Mouse (Mus musculus): ENCODE measurements at regions not wholly inside any gene's neighbourhood (a gene's known extent, or its start where the extent isn't known, plus 50 kb on each side); places are given as distances from the start of the nearest gene placed in this dataset.
"Not testable (repeated sequence)": the region's sequence is repeated elsewhere in the genome, so short reads cannot be mapped to it uniquely, and the experiment has no call there.

- Histone ChIP-seq H3K36me3 (no peaks in the 10 kb centered on the region), H3K4me3 (no peak overlapping the region), H3K27me3 (no peaks in the 10 kb centered on the region), H3K4me1 (replicated peaks) (no peaks in the 10 kb centered on the region), H3K4me2 (no peak overlapping the region), H3K9ac (no peak overlapping the region), H3K9me3 (no peaks in the 10 kb centered on the region), H3K27ac (replicated peaks) (no peak overlapping the region)
- 78% methylated on average over 6 of the region's 6 CpGs for WGBS
- ATAC-seq (ENCODE audit: low FRiP score, low read depth): no peak
These were observed 57.9 kb downstream of the Llph start for GRCm38 (mm10) chr10:120284785-120285184.

DNA sequence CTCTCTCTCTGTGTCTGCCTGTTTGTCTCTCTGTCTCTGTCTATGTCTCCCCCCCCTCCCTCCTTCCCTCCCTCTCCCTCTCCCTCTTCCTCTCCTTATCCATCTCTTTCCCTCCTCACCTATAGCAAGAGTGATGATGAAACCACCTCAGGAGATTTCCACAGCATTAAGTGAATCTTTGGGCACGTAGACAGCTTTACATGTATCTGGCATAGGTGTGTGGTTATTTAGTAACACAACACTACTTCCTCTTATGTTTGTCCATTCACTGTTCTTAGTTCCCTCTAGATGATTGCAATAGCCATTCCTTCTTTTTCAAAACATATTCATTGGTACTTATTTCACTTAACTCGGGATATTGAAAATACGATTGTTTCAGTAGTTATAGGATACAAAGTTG, 65.0 kb downstream of the Llph start:
- H3K27me3 ChIP-seq: no peaks in the 10 kb centered on the region
- no peaks in the 10 kb centered on the region for H3K4me1 ChIP-seq (replicated peaks)
- H3K9ac ChIP-seq: no peak overlapping the region
- H3K4me3 ChIP-seq: no peak overlapping the region
- no peak overlapping the region for H3K4me2 ChIP-seq
- 96% methylated on average over 3 of the region's 3 CpGs for WGBS
- no peaks in the 10 kb centered on the region for H3K9me3 ChIP-seq
- H3K36me3 ChIP-seq: no peaks in the 10 kb centered on the region
- no peak overlapping the region for H3K27ac ChIP-seq (replicated peaks)
- no peak for ATAC-seq (ENCODE audit: low FRiP score, low read depth)

DNA sequence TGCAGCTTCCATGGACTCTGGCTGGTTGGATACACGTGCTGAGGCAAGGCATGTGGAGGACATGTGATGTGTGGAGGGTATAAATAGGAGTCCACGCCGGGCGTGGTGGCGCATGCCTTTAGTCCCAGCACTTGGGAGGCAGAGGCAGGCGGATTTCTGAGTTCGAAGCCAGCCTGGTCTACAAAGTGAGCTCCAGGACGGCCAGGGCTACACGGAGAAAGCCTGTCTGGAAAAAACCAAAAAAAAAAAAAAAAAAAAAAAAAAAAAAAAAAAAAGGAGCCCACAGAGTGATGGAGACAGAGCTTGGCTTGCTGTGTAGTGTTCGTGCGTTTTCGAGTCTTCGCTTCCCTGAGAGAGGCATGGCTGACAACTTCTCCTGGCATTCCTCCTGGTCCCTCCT, 66.5 kb downstream of the Llph start:
- not testable (repeated sequence) for H3K4me3 ChIP-seq; H3K4me2 ChIP-seq; H3K36me3 ChIP-seq; H3K9me3 ChIP-seq; H3K27me3 ChIP-seq; H3K4me1 ChIP-seq (replicated peaks); H3K9ac ChIP-seq; H3K27ac ChIP-seq (replicated peaks); ATAC-seq (ENCODE audit: low FRiP score, low read depth)
- WGBS: 96% methylated on average over 13 of the region's 13 CpGs

- H3K36me3 ChIP-seq: no peaks in the 10 kb centered on the region
- H3K27ac ChIP-seq (replicated peaks): no peak overlapping the region
- H3K4me2 ChIP-seq: 0 out of 2 replicates have a peak overlapping the region, but pooled peaks have one; percentile 11
- H3K27me3 ChIP-seq: no peaks in the 10 kb centered on the region
- H3K4me3 ChIP-seq: no peak overlapping the region
- ATAC-seq (ENCODE audit: low FRiP score, low read depth): no peak
- H3K9ac ChIP-seq: no peak overlapping the region
- peaks cover 7% of the 10 kb centered on the region; the same call in 1 of the 2 replicates for H3K4me1 ChIP-seq (replicated peaks)
- WGBS: 49% methylated on average over 9 of the region's 9 CpGs
- H3K9me3 ChIP-seq: no peaks in the 10 kb centered on the region
These were observed 67.6 kb downstream of the Llph start for GRCm38 (mm10) chr10:120294487-120294886.

DNA sequence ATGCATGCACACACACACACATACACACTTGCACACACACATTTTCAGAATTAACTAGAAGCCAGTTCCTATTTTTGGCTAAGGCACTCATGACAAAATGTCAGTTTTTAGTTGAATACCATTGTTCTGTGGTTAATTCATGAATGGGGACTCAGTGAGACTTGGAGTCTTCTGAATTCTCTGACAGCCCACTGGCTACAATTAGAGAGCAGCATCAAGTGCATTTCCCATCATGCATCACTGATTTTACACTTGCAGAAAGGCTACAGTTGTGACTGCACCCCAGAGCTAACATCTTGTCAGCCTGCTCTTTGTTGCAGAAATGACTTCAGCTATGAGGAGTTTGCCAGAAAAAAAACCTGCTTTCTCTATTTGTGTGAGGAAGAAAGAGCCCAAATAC, 70.4 kb downstream of the Llph start:
- Histone ChIP-seq H3K9me3 (no peaks in the 10 kb centered on the region), H3K4me2 (no peak overlapping the region), H3K4me1 (replicated peaks) (peaks cover 7% of the 10 kb centered on the region; the same call in 1 of the 2 replicates), H3K27me3 (no peaks in the 10 kb centered on the region), H3K27ac (replicated peaks) (no peak overlapping the region), H3K9ac (no peak overlapping the region), H3K4me3 (no peak overlapping the region), H3K36me3 (no peaks in the 10 kb centered on the region)
- ATAC-seq (ENCODE audit: low FRiP score, low read depth): no peak

GRCm38 (mm10) chr10:120298293-120298927, 71.5 kb downstream of the Llph start:
- Histone ChIP-seq H3K4me2 (no peak overlapping the region), H3K9me3 (no peaks in the 10 kb centered on the region), H3K27me3 (no peaks in the 10 kb centered on the region), H3K27ac (replicated peaks) (no peak overlapping the region), H3K9ac (no peak overlapping the region), H3K4me3 (no peak overlapping the region), H3K36me3 (no peaks in the 10 kb centered on the region), H3K4me1 (replicated peaks) (peaks cover 7% of the 10 kb centered on the region; the same call in 1 of the 2 replicates)
- no peak for ATAC-seq (ENCODE audit: low FRiP score, low read depth)
- WGBS: 82% methylated on average over 14 of the region's 14 CpGs

GRCm38 (mm10) chr10:120306010-120306409, 79.1 kb downstream of the Llph start:
- Histone ChIP-seq H3K4me2 (no peak overlapping the region), H3K27ac (replicated peaks) (no peak overlapping the region), H3K9me3 (no peaks in the 10 kb centered on the region), H3K4me3 (no peak overlapping the region), H3K36me3 (no peaks in the 10 kb centered on the region), H3K9ac (no peak overlapping the region), H3K4me1 (replicated peaks) (peaks cover 6% of the 10 kb centered on the region; the same call in 1 of the 2 replicates), H3K27me3 (no peaks in the 10 kb centered on the region)
- 45% methylated on average over 5 of the region's 5 CpGs for WGBS
- no peak for ATAC-seq (ENCODE audit: low FRiP score, low read depth)

GRCm38 (mm10) chr10:120308681-120309080, 81.8 kb downstream of the Llph start:
- WGBS: 61% methylated on average over 5 of the region's 5 CpGs
- Histone ChIP-seq H3K4me3 (no peak overlapping the region), H3K27me3 (no peaks in the 10 kb centered on the region), H3K4me2 (no peak overlapping the region), H3K9ac (no peak overlapping the region), H3K4me1 (replicated peaks) (peaks cover 3% of the 10 kb centered on the region; the same call in 1 of the 2 replicates), H3K9me3 (no peaks in the 10 kb centered on the region), H3K27ac (replicated peaks) (no peak overlapping the region), H3K36me3 (no peaks in the 10 kb centered on the region)
- ATAC-seq (ENCODE audit: low FRiP score, low read depth): no peak

All from hindbrain, embryonic 15.5 days (tissue).